Mouse (Mus musculus): Measurements from ENCODE around the gene Letm1.

GRCm38 (mm10) chr5:33703999-33704398 is 78.6 kb downstream of the Letm1 start:
- TF ChIP-seq EP300 (IDR thresholded peaks at IDR 0.05) (no peak), CTCF (IDR thresholded peaks at IDR 0.05) (no peak)
